Mouse (Mus musculus) myocyte (in vitro differentiated cells): ENCODE results near the gene Sorcs2.

ENCODE experiments used
- CEBPB ChIP-seq: IDR thresholded peaks from 2 replicates; pipeline ENCODE4 v1.6.1; 2011; ENCODE audit warnings: mild to moderate bottlenecking, moderate library complexity; ENCODE audit not compliant: poor library complexity, insufficient read depth, severe bottlenecking
- E2F4 ChIP-seq: IDR thresholded peaks from one replicate; pipeline ENCODE4 v1.6.1; 2011; ENCODE audit warnings: mild to moderate bottlenecking, control low read depth, moderate library complexity; ENCODE audit not compliant: insufficient read depth
- MAX ChIP-seq: IDR thresholded peaks from one replicate; pipeline ENCODE4 v1.6.1; 2011; ENCODE audit warnings: low read depth, mild to moderate bottlenecking, control low read depth
- MYOG ChIP-seq, 3 experiments: IDR thresholded peaks; one replicate each; pipeline ENCODE4 v1.6.1; 2011; ENCODE audit warnings: control low read depth in 2 of 3, low read depth in 2 of 3, mild to moderate bottlenecking in 2 of 3; ENCODE audit not compliant: insufficient read length in 2 of 3, control insufficient read depth in 1 of 3, insufficient read depth in 1 of 3
- POLR2A ChIP-seq: IDR thresholded peaks from one replicate; pipeline ENCODE4 v1.6.1; 2011; ENCODE audit warnings: low read depth, mild to moderate bottlenecking, control low read depth, moderate library complexity; ENCODE audit not compliant: insufficient read length
- POLR2AphosphoS2 ChIP-seq: IDR thresholded peaks from one replicate; pipeline ENCODE4 v1.6.1; 2011; ENCODE audit warnings: low read depth, control low read depth; ENCODE audit not compliant: insufficient read length
- REST ChIP-seq: IDR thresholded peaks from one replicate; pipeline ENCODE4 v1.6.1; 2011; ENCODE audit warnings: mild to moderate bottlenecking, control low read depth, moderate library complexity; ENCODE audit not compliant: insufficient read depth, insufficient read length
- SRF ChIP-seq: IDR thresholded peaks from one replicate; pipeline ENCODE4 v1.6.1; 2011; ENCODE audit warnings: low read depth; ENCODE audit not compliant: control insufficient read depth, insufficient read length
- TCF12 ChIP-seq: IDR thresholded peaks from one replicate; pipeline ENCODE4 v1.6.1; 2011; ENCODE audit warnings: mild to moderate bottlenecking, control low read depth; ENCODE audit not compliant: poor library complexity, insufficient read depth, severe bottlenecking
- TCF3 ChIP-seq: IDR thresholded peaks from one replicate; pipeline ENCODE4 v1.6.1; 2011; ENCODE audit warnings: low read depth, control low read depth; ENCODE audit not compliant: insufficient read length
- USF1 ChIP-seq: IDR thresholded peaks from one replicate; pipeline ENCODE4 v1.6.1; 2011; ENCODE audit warnings: low read depth, mild to moderate bottlenecking, control low read depth, moderate library complexity

DNA sequence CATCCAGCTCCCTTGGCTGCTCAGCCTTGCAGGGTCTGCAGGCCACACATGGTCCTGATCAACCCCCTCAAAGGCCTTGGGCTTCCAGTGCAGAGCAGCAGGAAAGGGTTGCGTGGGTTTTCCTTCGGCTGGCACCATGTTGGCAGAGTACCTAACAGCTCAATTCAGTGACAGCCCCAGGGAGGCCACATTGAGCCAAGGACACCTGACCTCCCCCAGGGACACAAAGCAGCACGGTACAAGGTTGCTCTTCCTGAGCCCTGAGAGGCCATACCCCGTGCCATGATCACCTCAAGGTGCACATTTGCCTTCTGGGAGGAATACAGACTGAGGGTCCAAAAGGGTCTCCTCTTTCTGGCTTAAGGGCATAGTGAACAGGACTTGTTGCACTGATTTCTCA lies 46.7 kb upstream of the Sorcs2 start:
- TF ChIP-seq USF1 (no peak), REST (no peak), POLR2A (no peak), CEBPB (no peak), MAX (no peak), TCF12 (no peak), POLR2AphosphoS2 (no peak), SRF (no peak), TCF3 (no peak), E2F4 (no peak), MYOG (IDR thresholded peaks at IDR 0.05; ENCODE audit: control insufficient read depth in 1 of 3, insufficient read depth in 1 of 3, insufficient read length in 2 of 3, low read depth in 2 of 3) (no peak)
